Mouse (Mus musculus) forebrain, postnatal 0 days (tissue): ENCODE measurements around the gene Creb5. TPM values are rescaled to one million over a fixed set of nuclear protein-coding genes. Genes with fewer than 3 reads are reported as not detected.

Experiments
- ATAC-seq: fragments of 200-750 bp; cut with Nextera tagmentation; 2 replicates; pipeline ENCODE4 v1.8.0; 2017; ENCODE audit warnings: mild to moderate bottlenecking, moderate library complexity
- DNase-seq: peaks from one replicate; pipeline ENCODE4 v3.0.0-alpha.2; 2015
- H3K27ac ChIP-seq: fragments of 300-500 bp; sonication (generic); 2 replicates; pipeline ENCODE4 v1.5.1; 2014; ENCODE audit warnings: low read depth, mild to moderate bottlenecking, antibody characterized with exemption, low read length, moderate library complexity, mixed read lengths
- H3K27me3 ChIP-seq: fragments of 300-500 bp; sonication (generic); 2 replicates; pipeline ENCODE4 v1.6.1; 2014; ENCODE audit warnings: mild to moderate bottlenecking, low read length, mixed read lengths; ENCODE audit not compliant: insufficient read depth
- H3K36me3 ChIP-seq: fragments of 300-500 bp; sonication (generic); 2 replicates; pipeline ENCODE4 v1.6.1; 2014; ENCODE audit warnings: mild to moderate bottlenecking, moderate library complexity; ENCODE audit not compliant: insufficient read depth
- H3K4me1 ChIP-seq: fragments of 300-500 bp; sonication (generic); 2 replicates; pipeline ENCODE4 v1.6.1; 2014; ENCODE audit warnings: antibody characterized with exemption; ENCODE audit not compliant: insufficient read depth
- H3K4me2 ChIP-seq: fragments of 300-500 bp; sonication (generic); 2 replicates; pipeline ENCODE4 v1.6.1; 2014; ENCODE audit warnings: low read depth, mild to moderate bottlenecking, moderate library complexity
- H3K4me3 ChIP-seq: fragments of 300-500 bp; sonication (generic); 2 replicates; pipeline ENCODE4 v1.5.1; 2014; ENCODE audit warnings: low read depth, low read length, mixed read lengths
- H3K9ac ChIP-seq: fragments of 300-500 bp; sonication (generic); 2 replicates; pipeline ENCODE4 v1.6.1; 2014; ENCODE audit warnings: mild to moderate bottlenecking
- H3K9me3 ChIP-seq: fragments of 300-500 bp; sonication (generic); 2 replicates; pipeline ENCODE4 v1.6.1; 2016; ENCODE audit warnings: low read length
- CTCF ChIP-seq: sonication (generic); IDR thresholded peaks from 2 replicates; pipeline ENCODE4 v1.5.1; 2016; ENCODE audit warnings: antibody characterized with exemption, control low read depth, low read depth
- WGBS: fragments of 180-500 bp; shearing (Covaris S2); extraction: QIAGEN DNeasy Blood & Tissue Kit; methylation state at CpG from one replicate; pipeline ENCODE4 v1.1.7; 2014; 5-methylcytosine and 5-hydroxymethylcytosine counted together
- polyA plus RNA-seq: library from polyadenylated mRNA; unstranded; fragments of >200 nt; fragmentation: Nextera tagmentation; extraction: Ambion mirVana; gene quantifications from 2 replicates; pipeline ENCODE4 v1.2.1, GENCODE M21; 2015
- total RNA-seq: library from RNA; depleted of rRNA; stranded (reverse); fragments of >200 nt; gene quantifications from 2 replicates; pipeline ENCODE4 v1.2.3, GENCODE M21; 2014

The Creb5 gene
- total and polyA plus RNA-seq, 2 experiments from 2014 or later, result 2.4 to 3.2 TPM

DNA sequence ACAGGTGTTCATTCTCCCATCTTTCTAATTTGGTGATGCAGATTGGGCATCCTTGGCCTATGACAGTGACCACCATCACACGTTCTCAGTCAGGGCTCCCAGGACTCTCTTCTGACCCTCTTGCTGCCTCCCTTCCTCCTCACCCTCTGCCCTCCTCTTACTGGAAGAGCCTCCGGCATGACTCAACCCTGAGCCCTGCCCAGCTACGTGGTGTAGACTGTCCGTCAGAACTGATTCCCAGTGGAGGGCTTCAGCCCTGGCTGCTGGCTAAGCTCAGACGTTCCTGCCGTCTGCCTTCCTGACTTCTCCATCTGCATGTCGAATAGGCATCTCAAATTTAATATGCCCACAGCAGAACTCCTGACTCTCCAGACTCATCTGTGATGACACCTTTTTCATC is 275.5 kb downstream of the Creb5 start:
- Histone ChIP-seq H3K36me3 (no peaks in the 10 kb centered on the region), H3K4me2 (no peak overlapping the region), H3K4me3 (no peak overlapping the region), H3K9ac (no peak overlapping the region), H3K4me1 (no peaks in the 10 kb centered on the region), H3K27me3 (no peaks in the 10 kb centered on the region), H3K27ac (no peak overlapping the region), H3K9me3 (no peaks in the 10 kb centered on the region)
- 83% methylated on average over 7 of the region's 7 CpGs for WGBS
- DNase-seq (no peak), ATAC-seq (no peak)
- no peak for TF ChIP-seq CTCF

DNA sequence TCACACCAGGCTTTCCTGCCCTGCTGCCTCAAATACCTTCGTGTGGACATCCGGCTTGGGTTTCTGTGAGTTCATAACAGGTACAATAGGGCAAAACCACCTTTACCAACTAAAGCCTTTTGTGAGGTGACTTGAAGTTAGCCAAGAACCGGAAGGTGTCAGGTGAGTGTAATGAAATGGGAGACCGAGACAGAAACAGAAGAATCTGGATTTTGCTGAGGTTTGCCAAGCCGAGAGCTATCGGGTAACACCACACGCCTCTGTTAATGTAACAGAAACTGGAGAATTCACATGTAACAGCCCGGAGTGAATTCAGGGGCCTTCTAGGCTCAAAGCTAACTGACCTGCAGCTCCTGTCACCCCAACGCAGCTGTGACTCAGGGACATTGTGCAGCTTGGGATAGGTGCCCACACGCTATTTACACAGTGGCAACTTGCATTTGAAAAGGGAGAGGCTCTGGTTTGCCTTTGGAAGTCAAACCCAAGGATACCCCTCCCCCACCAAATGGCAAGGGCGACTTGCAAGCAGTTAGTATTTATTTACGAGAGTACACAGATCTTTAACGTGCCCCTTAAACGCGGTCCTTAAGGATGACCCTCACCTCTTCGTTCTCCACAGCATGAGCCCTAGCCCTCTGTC is 276.6 kb downstream of the Creb5 start:
- Histone ChIP-seq H3K27me3 (no peaks in the 10 kb centered on the region), H3K4me1 (no peaks in the 10 kb centered on the region), H3K4me3 (no peak overlapping the region), H3K9me3 (no peaks in the 10 kb centered on the region), H3K27ac (no peak overlapping the region), H3K36me3 (no peaks in the 10 kb centered on the region), H3K9ac (no peak overlapping the region), H3K4me2 (no peak overlapping the region)
- no peak for TF ChIP-seq CTCF
- WGBS, result 83% methylated on average over 16 of the region's 16 CpGs
- ATAC-seq (no peak), DNase-seq (no peak)

DNA sequence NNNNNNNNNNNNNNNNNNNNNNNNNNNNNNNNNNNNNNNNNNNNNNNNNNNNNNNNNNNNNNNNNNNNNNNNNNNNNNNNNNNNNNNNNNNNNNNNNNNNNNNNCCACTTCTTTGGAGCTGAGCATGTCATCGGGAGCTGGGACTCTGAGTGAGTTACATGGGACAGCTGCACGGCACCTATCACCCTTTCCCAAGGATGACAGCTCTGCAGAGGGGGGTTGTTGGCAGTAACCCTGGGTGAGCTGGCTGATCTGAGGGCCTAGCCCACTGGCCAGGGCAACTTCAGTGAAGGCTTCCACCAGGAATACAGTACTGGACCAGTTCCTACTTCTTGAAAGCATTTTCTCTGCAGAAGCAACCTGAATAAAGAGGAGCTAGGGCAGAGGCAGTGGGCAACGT is 282.4 kb downstream of the Creb5 start:
- Histone ChIP-seq H3K4me3 (no peak overlapping the region), H3K9me3 (no peaks in the 10 kb centered on the region), H3K4me2 (no peak overlapping the region), H3K9ac (no peak overlapping the region), H3K4me1 (peaks cover 6% of the 10 kb centered on the region; the same call in 1 of the 2 replicates), H3K27ac (no peak overlapping the region), H3K36me3 (no peaks in the 10 kb centered on the region), H3K27me3 (no peaks in the 10 kb centered on the region)
- TF ChIP-seq CTCF, result no peak
- ATAC-seq (no peak), DNase-seq (no peak)
- WGBS, result 25% methylated on average over 3 of the region's 3 CpGs

DNA sequence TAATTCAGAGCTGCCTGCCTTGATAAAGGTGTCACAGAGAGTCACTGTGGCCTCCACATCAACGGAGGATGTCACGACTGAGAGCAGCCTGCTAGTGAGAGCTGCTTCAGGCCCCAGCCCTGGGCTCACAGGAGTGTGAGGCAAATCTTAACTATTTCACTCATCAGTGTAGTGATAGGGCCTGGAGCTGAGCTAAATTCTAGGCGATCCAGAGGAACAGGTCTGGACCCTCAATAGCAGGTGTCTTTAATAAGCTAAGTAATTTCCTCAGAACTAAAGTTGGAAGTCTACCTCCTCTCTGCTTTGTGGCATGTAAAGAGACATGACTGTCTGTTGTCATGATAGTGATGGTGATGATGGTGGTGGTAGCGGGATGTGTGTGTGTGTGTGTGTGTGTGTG is 283.8 kb downstream of the Creb5 start:
- no peak overlapping the region for H3K27ac ChIP-seq
- H3K9ac ChIP-seq, result no peak overlapping the region
- H3K36me3 ChIP-seq, result no peaks in the 10 kb centered on the region
- no peaks in the 10 kb centered on the region for H3K9me3 ChIP-seq
- H3K4me1 ChIP-seq, result peaks cover 6% of the 10 kb centered on the region; the same call in 1 of the 2 replicates
- WGBS, result 96% methylated on average over 4 of the region's 4 CpGs
- H3K4me3 ChIP-seq, result no peak overlapping the region
- TF ChIP-seq CTCF, result no peak
- ATAC-seq, result no peak
- DNase-seq, result no peak
- no peaks in the 10 kb centered on the region for H3K27me3 ChIP-seq
- H3K4me2 ChIP-seq, result no peak overlapping the region

DNA sequence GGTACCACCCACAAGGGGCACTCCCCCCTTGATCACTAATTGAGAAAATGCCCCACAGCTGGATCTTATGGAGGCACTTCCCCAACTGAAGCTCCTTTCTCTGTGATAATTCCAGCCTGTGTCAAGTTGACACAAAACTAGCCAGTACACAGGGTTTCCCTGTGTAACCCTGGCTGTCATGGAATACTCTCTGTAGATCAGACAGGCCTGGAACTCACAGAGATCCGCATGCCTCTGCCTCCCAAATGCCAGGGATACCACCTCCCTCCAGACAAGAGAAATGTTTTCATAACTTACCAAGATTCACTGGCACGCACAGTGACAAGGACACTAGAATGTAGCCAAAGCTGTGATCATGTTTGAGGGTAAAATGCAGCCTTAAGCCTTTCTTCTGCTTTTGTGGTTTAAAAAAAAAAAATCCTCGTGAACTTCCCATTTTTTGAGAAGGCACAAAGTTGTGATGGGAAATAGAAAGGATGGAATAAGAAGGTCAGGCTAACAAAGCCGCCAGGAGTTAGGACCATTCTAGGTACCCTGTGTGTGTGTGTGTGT is 284.6 kb downstream of the Creb5 start:
- no peak overlapping the region for H3K4me2 ChIP-seq
- 84% methylated on average over 4 of the region's 4 CpGs for WGBS
- H3K9ac ChIP-seq, result no peak overlapping the region
- no peaks in the 10 kb centered on the region for H3K9me3 ChIP-seq
- DNase-seq, result no peak
- no peak for ATAC-seq
- TF ChIP-seq CTCF, result no peak
- no peak overlapping the region for H3K27ac ChIP-seq
- H3K27me3 ChIP-seq, result no peaks in the 10 kb centered on the region
- H3K36me3 ChIP-seq, result no peaks in the 10 kb centered on the region
- no peak overlapping the region for H3K4me3 ChIP-seq
- peaks cover 6% of the 10 kb centered on the region; the same call in 1 of the 2 replicates for H3K4me1 ChIP-seq

DNA sequence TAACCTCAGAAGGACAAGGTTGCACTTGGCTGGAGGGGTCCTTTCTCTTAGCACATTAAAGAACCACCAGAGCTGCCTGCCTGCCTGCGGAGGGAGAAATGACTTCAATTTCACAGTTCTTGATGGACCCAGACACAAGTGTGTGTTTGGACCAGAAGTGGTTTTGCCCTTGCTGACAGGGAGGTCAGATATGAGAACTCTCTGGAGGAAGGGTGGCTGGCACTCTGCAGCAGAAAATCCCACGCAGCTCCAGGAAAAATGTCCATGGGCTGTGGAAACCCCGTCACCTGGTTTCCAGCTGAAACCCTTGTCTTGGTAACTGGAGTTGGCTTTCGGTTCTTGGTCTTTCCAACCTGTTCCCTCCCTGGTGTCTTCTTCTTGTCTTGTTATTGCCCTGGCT is 285.4 kb downstream of the Creb5 start:
- no peak for TF ChIP-seq CTCF
- H3K27ac ChIP-seq, result no peak overlapping the region
- no peak overlapping the region for H3K4me2 ChIP-seq
- peaks cover 6% of the 10 kb centered on the region; the same call in 1 of the 2 replicates for H3K4me1 ChIP-seq
- WGBS, result 50% methylated on average over 4 of the region's 4 CpGs
- ATAC-seq (no peak), DNase-seq (no peak)
- H3K9me3 ChIP-seq, result no peaks in the 10 kb centered on the region
- no peak overlapping the region for H3K4me3 ChIP-seq
- H3K27me3 ChIP-seq, result no peaks in the 10 kb centered on the region
- no peak overlapping the region for H3K9ac ChIP-seq
- H3K36me3 ChIP-seq, result no peaks in the 10 kb centered on the region

DNA sequence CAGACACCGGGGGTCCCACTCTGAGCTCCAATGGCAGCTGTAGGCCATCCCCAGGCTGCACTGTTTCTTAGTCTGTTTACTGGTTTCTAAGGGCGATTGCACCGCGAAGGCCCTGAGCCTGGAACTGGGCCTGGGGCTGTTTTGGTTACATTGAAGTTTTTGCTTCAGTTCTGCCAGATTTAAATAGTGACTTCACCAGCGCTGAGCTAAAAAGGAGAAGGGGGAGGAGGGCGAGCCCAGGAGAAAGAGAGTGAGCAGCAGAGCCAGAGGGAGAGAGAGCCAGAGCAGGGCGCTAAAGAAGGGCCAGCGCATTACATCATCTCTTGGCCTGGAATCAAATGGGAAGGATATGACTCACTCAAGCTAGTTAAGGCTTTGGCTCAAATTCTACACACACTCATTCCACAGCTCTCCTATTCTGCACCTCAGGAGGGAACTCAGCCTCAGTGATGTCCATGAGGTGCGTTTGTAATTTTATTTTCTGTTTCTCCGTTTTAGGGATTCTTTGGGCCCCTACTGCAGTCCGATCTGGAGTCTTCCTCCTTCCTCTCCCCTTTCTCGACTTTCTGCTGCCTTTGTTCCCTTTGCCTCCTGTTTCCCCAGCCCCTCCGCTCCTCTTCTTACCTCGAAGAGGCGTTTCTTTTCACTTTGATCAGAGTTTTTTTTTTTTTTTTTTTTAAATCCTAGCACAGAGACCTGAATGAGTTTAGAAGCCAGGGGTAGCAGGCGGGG is 286.1 kb downstream of the Creb5 start:
- ATAC-seq (peak; percentile 94), DNase-seq (peak; percentile 87)
- peak overlapping the region; percentile 40 for H3K4me2 ChIP-seq
- no peaks in the 10 kb centered on the region for H3K9me3 ChIP-seq
- 0 out of 2 replicates have a peak overlapping the region, but pooled peaks have one; percentile 42 for H3K27ac ChIP-seq
- WGBS, result 7% methylated on average over 15 of the region's 16 CpGs
- H3K27me3 ChIP-seq, result no peaks in the 10 kb centered on the region
- H3K4me3 ChIP-seq, result peak overlapping the region; percentile 26
- no peak overlapping the region for H3K9ac ChIP-seq
- H3K4me1 ChIP-seq, result peaks cover 6% of the 10 kb centered on the region; the same call in 1 of the 2 replicates
- TF ChIP-seq CTCF, result no peak
- H3K36me3 ChIP-seq, result no peaks in the 10 kb centered on the region
